Mouse (Mus musculus) thymus, postnatal 14 days (tissue): ENCODE data around the gene Adamts12.

Experiments used
- DNase-seq: peaks from one replicate; pipeline ENCODE4 v3.0.0; 2021

The Adamts12 gene

DNA sequence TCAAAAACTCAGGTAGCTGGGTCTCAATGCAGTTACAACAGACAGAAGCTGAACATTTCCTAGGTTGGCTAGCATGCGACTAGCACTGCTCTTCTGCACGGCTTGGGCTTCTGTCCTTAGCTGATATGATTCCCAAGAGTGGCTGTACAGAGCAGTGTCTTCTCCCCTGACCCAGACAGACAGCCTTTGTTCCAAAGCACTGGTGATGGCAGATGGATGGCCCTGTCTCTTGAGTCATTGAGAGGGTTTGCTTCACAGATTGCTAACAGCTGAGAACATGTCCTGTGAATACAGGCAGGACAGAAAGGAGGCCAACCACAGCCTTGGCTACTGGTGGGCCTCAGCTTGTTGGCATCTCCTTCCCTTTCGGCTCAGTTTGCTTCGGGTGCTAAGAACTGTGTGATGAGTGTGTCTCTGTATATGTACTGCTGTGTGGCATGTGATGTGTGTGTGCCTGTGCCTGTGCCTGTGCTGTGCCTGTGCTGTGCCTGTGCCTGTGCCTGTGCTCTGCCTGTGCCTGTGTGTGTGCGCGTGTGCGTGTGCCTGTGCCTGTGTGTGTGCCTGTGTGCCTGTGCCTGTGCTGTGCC, 109.4 kb downstream of the Adamts12 start:
- no peak for DNase-seq

DNA sequence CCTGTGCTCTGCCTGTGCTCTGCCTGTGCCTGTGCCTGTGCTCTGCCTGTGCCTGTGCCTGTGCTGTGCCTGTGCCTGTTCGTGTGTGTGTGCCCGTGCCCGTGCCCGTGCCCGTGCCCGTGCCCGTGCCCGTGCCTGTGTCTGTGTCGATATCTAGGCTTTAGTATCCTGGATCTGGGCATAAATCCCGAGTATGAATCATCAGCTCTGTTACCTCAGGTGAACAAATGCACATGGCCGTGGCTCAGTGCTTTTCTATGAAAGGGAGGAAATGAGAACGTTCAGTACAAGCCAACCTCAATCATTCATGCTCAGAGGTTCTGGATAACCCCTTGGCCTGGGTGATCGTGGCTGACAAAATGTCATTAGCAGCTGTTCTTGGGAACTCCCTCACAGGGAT, 110.3 kb downstream of the Adamts12 start:
- no peak for DNase-seq

DNA sequence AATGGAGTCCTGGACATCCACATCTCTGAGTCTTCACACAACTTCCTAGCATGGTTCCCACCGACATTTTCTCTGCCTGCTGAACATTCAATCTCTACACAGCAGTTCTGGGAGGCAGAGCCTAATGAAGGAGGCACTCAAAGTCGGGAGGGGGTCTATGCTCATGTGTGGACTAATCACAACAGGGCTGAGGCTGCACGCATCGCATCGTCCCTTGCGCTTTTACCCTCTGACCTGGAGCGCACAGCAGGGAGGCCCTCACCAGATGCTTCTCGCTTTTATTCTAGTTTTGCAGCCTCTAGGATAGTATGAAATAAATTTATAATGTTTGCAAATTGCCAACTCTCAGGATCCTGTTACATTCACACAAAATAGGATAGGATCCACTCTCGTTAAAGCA, 112.9 kb downstream of the Adamts12 start:
- no peak for DNase-seq

DNA sequence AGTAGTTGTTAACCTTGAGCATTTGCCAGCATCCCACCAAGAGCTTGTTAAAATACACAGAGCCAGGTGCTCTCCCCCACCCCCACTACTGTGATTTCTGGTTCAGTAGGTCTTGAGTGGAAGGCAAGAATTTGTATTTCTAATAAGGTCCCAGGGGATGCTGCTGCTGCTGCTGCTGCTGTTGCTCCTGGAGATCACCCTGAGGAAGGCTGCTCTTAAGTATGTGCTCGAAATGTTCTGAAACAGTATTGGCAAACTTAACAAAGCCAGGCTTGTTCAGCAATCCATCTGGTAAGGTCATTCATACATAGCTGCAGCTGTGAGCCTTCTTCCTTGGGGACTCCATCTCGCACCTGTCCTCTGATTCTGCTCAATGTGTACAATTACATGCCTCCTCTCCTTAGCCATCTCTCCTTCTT, 115.2 kb downstream of the Adamts12 start:
- DNase-seq: no peak

DNA sequence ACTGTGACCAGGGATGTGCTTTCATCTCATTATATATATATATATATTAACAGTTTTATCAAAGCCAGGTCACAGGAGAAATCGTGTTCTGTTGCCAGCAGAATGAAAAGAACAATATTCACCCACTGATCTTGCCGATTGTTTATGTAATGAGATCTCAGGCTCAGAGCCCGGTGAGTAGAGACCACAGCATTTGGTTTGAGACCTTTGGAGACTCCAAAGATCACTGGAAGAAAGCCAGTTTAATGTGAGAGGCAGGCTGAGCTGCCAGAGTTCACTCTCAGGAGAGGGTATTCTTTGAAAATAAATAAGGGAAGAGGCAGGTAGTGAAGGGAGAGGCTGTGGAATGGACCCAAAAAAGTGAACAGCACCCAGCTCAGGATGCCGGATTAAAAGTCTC, 122.1 kb downstream of the Adamts12 start:
- no peak for DNase-seq

DNA sequence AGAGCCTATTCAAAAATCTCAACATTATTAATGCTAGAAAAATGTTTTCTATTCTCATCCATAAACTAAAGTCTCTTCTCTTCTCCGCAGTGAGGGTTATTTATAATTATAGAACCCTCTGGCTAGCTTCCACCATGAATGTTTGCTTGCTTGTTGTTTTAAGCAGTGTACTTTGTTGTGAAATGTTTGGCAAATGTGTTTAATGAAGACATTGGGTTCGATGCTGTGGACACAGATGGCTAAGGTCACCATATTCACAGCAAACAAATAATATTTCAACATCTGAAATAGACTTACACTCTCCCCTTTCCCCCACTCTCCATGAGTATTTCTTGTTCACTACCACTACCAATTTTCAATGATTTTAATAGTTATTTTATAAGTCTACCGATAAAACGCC, 125.9 kb downstream of the Adamts12 start:
- DNase-seq: no peak

DNA sequence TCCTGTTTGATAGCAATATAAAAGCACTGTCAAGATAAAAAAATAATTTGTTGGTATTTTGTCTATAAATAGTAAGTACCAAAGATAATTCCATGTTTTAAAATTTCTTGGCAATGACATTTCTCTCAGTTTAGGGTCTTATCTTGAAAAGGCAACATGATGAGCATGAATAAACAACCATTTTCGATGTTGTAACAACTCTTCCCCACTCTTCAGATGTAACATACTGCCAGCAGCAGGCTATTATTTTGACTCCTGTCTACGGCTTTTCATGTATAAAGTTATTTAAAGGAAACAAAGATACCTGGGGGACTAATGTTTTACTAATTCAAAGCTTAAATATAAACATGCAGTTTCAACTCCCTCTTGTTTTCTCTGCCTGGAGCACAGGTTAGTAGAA, 128.2 kb downstream of the Adamts12 start:
- no peak for DNase-seq

DNA sequence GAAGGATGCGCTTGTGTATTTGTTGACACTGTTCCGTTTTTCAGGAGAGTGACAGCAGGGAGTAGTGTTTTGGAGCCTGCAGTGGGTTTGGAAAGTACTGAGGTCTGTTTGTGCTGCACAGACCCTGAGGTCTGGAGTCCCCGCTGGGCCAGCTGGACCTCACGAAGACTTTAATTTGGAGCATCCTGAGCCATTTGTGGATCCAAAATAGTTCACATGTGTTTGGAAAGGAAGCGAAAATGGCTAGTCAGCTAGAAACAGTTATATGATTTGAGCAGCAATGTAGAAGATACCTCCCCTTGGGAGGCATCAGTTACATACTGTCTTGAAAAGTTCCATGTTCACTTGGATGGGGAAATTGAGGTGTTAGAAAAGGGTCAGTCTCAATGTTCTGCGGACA, 132.5 kb downstream of the Adamts12 start:
- no peak for DNase-seq

DNA sequence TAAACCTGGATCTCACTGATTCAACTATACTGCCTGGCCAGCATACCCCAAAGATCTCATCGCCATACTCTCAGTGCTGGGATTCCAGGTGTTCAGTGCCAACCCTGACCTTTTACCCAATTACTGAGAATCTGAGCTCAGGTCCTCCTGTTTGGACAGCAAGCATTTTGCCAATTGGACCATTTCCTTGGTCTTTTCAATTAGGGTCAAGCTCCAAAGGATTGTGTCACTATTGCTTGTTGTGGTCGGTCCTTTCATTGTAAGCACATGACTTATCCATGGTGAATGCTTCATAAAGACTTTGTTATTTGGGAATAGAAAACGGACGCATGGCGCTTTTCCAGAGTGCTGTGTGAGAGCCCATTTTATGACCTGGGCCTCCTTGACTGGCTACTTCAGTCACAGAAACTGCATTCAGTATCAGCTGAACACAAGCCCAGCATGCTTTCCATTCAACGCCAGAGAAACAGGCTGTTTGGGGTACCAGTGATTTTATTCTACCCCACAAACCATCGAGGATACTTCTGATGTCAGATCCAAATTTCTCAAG, 133.7 kb downstream of the Adamts12 start:
- no peak for DNase-seq

DNA sequence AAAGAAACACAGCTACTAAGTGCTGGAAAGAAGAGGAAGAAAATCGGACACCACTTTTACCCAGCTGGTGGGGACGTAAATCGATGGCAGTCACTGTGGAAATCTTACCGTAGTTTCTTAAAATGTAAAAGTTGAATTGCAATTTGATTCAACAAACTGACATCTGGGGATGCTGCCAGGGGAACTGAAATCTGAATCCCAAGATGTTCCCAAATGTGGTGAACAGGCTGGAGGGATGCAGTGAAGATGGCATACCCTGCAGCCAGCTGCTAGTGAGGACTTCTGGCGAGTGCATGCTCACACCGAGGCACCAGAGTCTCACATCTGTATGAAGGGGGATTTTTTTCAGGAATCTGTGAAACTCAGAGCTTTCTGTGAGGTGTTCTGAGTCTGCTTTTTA, 138.5 kb downstream of the Adamts12 start:
- no peak for DNase-seq

DNA sequence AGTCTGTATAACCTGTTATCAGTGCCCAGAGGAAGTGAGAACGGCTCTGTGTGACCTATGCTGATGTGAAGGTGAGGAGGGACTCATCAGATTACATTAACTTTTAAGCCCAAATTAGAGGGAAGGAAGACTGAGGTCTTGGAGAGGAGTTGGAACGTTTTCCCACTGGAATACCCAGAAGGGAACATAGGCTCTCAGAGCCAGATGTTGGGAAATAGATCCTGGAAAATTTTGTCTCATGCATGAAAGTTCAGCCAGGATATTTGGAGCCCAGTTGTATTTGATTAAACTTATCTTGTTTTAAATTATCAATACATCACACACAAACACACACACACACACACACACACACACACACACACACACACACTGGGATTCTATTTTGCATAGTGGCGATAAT, 140.3 kb downstream of the Adamts12 start:
- DNase-seq: no peak

DNA sequence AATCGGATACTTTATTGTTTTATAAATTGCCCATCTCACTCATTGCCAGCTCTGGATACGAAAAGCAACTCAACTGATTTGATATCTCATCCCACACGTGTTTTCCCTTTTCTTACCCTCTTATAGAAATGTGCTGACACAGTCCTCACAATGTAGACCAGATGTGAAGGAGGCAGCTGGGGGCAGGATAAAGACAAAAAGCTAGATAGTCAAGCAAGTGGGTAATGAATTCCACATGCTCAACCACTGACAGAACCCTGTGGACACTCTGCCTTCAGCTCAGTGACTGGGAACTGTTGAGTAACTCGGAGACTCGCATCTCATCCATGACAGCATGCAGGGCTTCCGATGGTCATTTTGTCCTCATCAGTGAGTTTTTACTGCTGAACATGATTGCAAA, 146.4 kb downstream of the Adamts12 start:
- DNase-seq: no peak

DNA sequence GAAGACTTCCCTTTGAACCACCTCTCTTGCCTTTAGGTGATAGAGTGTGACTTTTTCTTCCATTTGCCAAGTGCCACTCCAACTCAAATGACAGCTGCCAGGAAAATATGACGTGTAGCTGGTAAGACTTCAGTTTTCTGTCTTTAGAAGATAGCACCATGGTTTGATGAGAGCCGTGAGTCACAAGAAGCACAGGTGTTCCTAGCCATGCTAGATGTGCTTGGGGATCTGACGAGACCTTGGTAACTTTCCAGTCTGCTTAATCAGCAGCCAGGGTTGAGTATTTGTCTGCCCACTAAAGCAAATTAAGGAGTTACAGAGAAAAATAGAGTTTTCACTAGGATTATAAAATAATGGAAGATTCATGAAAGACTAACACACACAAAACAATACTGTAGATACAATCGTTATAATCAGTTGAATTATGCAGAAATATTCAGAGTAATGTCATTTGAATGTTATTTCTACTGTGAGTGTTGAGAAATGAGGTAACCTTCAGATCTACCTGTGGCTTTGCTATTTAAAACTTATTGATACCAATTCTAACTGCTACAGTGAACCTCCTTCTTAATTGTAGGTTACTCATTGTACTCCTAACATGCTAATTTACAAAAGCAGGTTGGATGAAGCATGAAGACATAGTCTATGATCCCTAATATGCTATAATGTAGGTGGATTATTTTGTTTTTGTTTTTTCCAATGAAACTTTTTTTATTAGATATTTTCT, 169.5 kb downstream of the Adamts12 start:
- DNase-seq: no peak

DNA sequence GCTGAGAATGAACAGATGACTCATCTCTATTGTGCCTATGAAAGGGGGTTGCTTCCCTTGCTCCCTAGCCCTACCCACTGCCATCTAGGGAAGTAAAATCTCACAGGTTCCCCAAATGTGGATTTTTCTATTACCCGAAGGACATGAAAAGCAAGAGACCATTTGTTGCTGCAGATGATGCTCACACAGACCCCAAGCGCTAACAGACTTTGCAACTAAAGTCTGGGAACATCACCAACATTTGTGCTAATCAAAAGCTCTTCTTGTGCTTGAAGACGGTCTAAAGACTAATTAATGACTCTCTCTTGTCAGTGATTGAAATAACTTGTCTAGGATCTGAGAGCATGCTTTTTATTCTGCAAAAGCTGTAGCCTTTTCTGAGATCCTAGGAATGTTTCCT, 175.8 kb downstream of the Adamts12 start:
- no peak for DNase-seq

DNA sequence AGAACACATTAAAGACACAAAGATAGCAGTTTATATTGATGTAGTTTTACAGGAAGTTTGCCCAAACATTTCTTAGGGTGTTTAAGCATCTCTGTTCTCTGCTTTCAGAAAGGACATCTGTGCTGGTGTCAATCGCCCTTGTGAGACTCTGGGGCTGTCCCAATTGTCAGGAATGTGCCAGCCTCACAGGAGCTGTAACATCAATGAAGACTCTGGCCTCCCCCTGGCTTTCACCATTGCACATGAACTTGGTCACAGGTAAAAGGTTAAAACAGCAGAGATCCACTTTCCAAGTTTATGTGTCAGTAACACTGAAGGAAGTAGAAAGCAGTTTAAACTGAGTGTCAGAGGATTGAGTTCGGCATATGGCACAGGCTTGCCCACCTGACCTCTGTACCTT, 176.7 kb downstream of the Adamts12 start:
- DNase-seq: no peak

DNA sequence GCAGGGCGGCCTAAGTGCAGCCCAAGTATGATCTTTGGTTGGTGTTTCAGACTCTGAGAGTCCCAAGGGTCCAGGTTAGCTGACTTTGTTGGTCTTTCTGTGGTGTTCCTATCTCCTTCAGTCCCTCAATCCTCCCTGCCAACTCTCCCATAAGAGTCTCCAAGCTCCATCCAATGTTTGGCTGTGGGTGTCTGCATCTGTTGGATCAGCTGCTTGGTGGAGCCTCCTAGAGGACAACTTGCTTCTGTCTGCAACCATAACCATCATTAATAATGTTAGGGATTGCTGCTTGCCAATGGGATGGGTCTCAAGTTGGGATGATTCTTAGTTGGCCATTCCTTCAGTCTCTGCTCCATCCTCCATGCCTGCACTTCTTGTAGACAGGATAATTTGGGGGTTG, 181.8 kb downstream of the Adamts12 start:
- no peak for DNase-seq

DNA sequence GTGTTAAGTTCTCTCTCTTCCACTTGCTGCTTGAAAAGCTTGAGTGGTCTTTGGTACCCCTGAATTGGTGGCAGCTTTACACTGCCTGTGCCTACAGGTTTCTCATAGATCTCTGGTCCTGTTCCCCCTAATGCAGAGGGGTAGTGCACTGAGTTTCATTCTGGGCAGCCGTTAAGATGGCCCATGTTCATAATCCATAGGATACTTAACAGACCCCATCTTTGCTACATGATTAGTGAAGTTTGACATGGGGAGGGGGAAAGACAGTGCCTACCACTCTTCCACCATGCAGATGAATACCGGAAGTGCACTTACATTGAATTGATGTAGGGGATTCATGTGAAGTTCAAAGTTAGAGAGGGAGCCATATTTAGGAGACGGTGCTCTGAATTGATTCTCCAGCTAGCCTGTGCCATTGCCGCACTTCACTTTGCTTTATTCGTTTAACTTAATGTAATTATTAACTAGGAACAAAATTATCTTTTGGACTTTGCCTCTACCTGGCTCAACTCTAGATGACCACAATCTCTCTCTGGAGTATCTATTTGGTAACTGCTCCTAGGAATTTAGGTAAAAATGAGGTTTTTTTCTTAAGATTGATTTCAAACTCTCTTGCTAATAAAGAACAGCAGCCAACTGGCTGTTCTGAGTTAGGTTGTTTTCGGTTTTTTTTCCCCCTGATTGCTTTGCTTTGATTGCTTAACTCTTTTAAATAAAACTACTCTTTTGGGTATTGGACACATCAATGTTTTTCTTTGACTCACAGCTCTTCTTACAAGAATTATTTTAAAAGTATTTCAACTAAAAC, 214.9 kb downstream of the Adamts12 start:
- no peak for DNase-seq

DNA sequence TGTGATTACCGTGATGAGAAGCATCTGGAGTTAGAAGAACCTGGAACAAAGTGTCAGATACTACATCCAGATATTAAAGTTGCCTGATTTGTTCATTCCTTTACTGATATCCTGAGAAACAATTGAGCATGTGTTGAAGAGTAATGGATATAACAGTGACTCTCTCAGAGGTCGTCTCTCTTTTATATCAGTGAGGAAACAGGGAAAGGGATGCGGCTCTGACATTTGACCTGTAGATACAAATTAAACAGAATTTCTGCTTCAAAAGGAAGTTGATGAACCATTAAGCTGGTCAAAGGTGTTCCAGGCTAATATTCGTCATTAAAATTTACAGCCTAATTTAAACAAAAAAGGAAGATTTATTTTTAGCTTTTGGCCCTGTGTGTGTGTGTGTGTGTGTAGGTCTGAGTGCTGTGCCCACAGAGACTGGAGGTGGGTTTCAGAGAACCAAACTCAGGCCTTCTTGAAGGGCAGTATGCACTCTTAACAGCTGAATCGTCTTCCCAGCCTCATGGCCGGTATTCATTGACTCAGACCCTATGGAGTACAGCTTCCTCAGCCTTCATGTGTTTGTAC, 216.2 kb downstream of the Adamts12 start:
- no peak for DNase-seq

DNA sequence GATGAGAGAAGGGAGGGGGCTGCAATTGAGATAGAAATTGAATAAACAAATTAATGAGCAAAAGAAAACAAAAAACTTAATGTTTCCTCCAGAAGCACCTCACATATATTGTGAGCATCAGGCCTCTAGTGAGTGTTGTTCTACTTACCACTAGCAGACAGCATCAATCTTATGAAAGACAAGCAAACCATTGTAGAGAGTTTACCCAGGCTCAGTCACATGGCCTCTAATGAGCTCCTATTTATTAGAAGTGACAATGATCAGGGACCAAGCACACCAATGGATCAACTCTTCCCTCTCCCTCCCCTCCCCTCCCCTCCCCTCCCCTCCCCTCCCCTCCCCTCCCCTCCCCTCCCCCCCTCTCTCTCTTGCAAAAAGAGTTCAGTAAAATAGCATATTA, 218.6 kb downstream of the Adamts12 start:
- DNase-seq: no peak

DNA sequence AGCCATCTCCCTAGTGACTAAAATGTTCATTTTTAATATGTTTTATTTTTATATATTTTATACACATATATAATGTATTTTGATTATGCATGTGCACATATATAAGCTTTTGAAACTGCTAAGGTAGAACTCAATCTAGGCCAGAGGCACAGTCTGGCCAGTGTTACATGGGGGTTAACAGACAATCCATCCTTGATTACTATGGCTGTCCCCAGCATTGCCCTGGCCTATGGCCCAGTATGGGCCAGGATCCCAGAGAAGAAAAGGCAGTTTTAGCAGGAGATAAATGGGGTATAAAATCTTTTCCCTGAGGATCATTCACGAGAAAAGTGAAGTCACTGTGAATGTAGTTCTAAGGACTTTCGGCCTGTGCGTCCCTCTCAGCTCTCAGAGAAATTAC, 223.2 kb downstream of the Adamts12 start:
- DNase-seq: no peak

DNA sequence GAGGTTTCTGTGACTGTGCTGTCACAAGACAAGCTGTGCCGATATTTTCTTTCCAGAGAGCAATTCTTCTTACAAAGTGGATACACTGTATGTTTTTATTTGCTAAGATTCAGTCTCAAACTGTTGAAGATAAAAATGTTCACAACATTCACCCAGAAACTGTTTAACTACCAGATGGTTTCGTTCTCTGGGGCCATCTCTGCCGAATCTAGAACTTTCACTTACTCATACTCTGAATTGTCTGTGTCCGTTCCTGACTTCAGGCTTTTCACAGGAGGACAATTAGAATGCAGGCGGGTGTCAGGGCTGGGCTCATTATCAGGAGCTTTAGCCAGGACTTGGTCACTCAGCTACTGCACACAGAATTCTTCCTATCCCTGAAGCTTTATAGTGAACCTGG, 227.7 kb downstream of the Adamts12 start:
- no peak for DNase-seq

DNA sequence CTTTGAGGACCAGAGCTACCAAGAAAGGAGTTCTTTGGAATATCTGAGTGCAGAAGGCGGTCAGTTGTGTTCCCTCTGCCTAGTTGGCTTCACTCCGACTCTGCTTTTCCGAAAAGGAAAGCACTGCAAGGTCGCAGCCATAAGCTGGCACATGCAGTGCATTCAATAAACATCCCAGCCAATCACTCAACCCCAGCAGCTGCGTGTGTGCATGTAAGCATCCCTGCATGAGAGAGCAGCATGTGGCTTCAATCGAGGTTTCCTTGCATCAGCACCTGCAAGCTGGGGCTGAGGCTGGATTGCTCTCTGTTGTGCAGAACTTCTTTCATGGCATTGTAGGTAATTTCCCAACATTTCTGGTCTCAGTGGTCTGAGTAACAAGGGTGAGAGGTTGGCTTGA, 230.4 kb downstream of the Adamts12 start:
- DNase-seq: no peak

DNA sequence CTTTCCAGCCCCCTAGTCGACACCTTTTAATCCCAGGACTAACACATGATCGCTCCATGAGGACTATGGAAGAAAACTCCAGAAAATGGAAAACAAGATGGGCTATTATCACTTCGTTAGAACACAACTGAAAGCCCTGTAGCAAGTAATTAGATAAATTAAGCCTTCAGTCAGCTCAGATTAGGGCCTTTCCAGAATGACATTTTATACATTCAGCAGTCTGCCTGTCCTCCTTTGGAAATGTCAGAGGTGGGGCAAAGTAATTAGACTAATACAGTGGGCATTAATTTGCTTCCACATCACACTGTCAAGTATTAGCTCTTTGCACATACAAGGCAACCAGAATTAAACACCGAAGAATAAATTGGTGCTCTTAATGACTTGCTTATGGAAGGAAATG, 233.4 kb downstream of the Adamts12 start:
- DNase-seq: no peak

DNA sequence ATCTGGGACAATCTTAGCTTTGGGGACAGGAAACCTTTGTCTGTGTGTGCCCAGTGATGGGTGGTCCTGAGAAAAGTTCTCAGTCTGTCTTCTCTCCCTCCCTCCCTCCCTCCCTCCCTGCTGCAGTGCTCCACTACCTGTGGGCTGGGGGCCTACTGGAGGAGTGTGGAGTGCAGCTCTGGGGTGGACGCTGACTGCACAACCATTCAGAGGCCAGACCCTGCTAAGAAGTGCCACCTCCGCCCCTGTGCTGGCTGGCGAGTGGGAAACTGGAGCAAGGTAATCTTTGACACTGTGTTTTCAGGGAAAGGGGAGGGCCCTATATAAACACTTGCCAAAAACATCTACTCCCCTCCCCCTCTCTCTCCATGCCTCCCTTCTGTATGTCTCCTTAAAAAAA, 252.5 kb downstream of the Adamts12 start:
- no peak for DNase-seq
